Mouse (Mus musculus) midbrain, embryonic 13.5 days (tissue): ENCODE results near the gene Rptor. TPM values are rescaled to one million over a fixed set of nuclear protein-coding genes. Genes with fewer than 3 reads are reported as not detected.

Source experiments
- ATAC-seq: fragments of 200-750 bp; cut with Nextera tagmentation; 2 replicates; pipeline ENCODE4 v1.8.0; 2017; ENCODE audit warnings: mild to moderate bottlenecking, moderate TSS enrichment, moderate library complexity
- H3K27ac ChIP-seq: fragments of 300-500 bp; sonication (generic); 2 replicates; pipeline ENCODE4 v1.5.1; 2015; ENCODE audit warnings: inconsistent platforms, mild to moderate bottlenecking, moderate library complexity
- H3K27me3 ChIP-seq: fragments of 300-500 bp; sonication (generic); 2 replicates; pipeline ENCODE4 v1.6.1; 2015; ENCODE audit warnings: mild to moderate bottlenecking, inconsistent platforms
- H3K36me3 ChIP-seq: fragments of 300-500 bp; sonication (generic); 2 replicates; pipeline ENCODE4 v1.6.1; 2015; ENCODE audit warnings: mild to moderate bottlenecking, inconsistent platforms
- H3K4me1 ChIP-seq: fragments of 300-500 bp; sonication (generic); replicated peaks from 2 replicates; pipeline ENCODE4 v1.6.1; 2015; ENCODE audit warnings: inconsistent platforms
- H3K4me2 ChIP-seq: fragments of 300-500 bp; sonication (generic); replicated peaks from 2 replicates; pipeline ENCODE4 v1.6.1; 2015; ENCODE audit warnings: moderate library complexity, mild to moderate bottlenecking, inconsistent platforms
- H3K4me3 ChIP-seq: fragments of 300-500 bp; sonication (generic); replicated peaks from 2 replicates; pipeline ENCODE4 v1.5.1; 2015; ENCODE audit warnings: mild to moderate bottlenecking, inconsistent platforms
- H3K9ac ChIP-seq: fragments of 300-500 bp; sonication (generic); replicated peaks from 2 replicates; pipeline ENCODE4 v1.6.1; 2015; ENCODE audit warnings: mild to moderate bottlenecking, inconsistent platforms
- H3K9me3 ChIP-seq: fragments of 300-500 bp; sonication (generic); 2 replicates; pipeline ENCODE4 v1.6.1; 2016; ENCODE audit warnings: mild to moderate bottlenecking, inconsistent platforms
- WGBS: fragments of 180-500 bp; shearing (Covaris S2); methylation state at CpG from one replicate; pipeline ENCODE4 v1.1.7; 2015; 5-methylcytosine and 5-hydroxymethylcytosine counted together
- polyA plus RNA-seq: library from polyadenylated mRNA; unstranded; fragments of >200 nt; fragmentation: Nextera tagmentation; extraction: Ambion mirVana; gene quantifications from 2 replicates; pipeline ENCODE4 v1.2.1, GENCODE M21; 2015

Rptor gene
- polyA plus RNA-seq, 1 experiment from 2014 or later, result 11.7 TPM

- no peaks in the 10 kb centered on the region for H3K27me3 ChIP-seq
- no peak overlapping the region for H3K27ac ChIP-seq
- H3K36me3 ChIP-seq, result peaks cover 1% of the 10 kb centered on the region; the same call in 1 of the 2 replicates
- H3K4me3 ChIP-seq, result no peak overlapping the region
- H3K4me2 ChIP-seq, result no peak overlapping the region
- WGBS, result 86% methylated on average over 9 of the region's 9 CpGs
- H3K9me3 ChIP-seq, result no peaks in the 10 kb centered on the region
- H3K9ac ChIP-seq, result no peak overlapping the region
- no peak for ATAC-seq
- H3K4me1 ChIP-seq, result peaks cover 38% of the 10 kb centered on the region
Measured at GRCm38 (mm10) chr11:119762911-119763310, 160.2 kb downstream of the Rptor start.

GRCm38 (mm10) chr11:119766023-119766422 lies 163.3 kb downstream of the Rptor start:
- H3K4me1 ChIP-seq, result peaks cover 49% of the 10 kb centered on the region

GRCm38 (mm10) chr11:119766782-119767459 lies 164.2 kb downstream of the Rptor start:
- Histone ChIP-seq H3K36me3 (0 out of 2 replicates have a peak, but pooled peaks cover 6% of the 10 kb centered on the region), H3K4me1 (peaks cover 49% of the 10 kb centered on the region), H3K9me3 (no peaks in the 10 kb centered on the region), H3K9ac (no peak overlapping the region), H3K4me2 (no peak overlapping the region), H3K27me3 (no peaks in the 10 kb centered on the region), H3K4me3 (no peak overlapping the region), H3K27ac (peak overlapping the region; percentile 65)
- ATAC-seq, result peak; percentile 78
- WGBS, result 24% methylated on average over 5 of the region's 5 CpGs

More at GRCm38 (mm10) chr11:119766023-119766422, 163.3 kb downstream of the Rptor start:
- no peak overlapping the region for H3K4me2 ChIP-seq
- H3K9ac ChIP-seq, result no peak overlapping the region
- WGBS, result 87% methylated on average over 6 of the region's 6 CpGs
- no peaks in the 10 kb centered on the region for H3K36me3 ChIP-seq
- no peak overlapping the region for H3K4me3 ChIP-seq
- no peaks in the 10 kb centered on the region for H3K27me3 ChIP-seq
- no peaks in the 10 kb centered on the region for H3K9me3 ChIP-seq
- ATAC-seq, result peak; percentile 40; the same call in 1 of the 2 replicates
- H3K27ac ChIP-seq, result peak overlapping the region; percentile 65; the same call in 1 of the 2 replicates

GRCm38 (mm10) chr11:119767525-119767924 lies 164.8 kb downstream of the Rptor start:
- 55% methylated on average over 6 of the region's 6 CpGs for WGBS
- peaks cover 49% of the 10 kb centered on the region for H3K4me1 ChIP-seq
- 0 out of 2 replicates have a peak, but pooled peaks cover 6% of the 10 kb centered on the region for H3K36me3 ChIP-seq
- H3K4me2 ChIP-seq, result no peak overlapping the region
- no peaks in the 10 kb centered on the region for H3K27me3 ChIP-seq
- ATAC-seq, result 0 out of 2 replicates have a peak, but pooled peaks have one; percentile 28
- H3K9ac ChIP-seq, result no peak overlapping the region
- H3K9me3 ChIP-seq, result no peaks in the 10 kb centered on the region
- peak overlapping the region; percentile 65 for H3K27ac ChIP-seq
- no peak overlapping the region for H3K4me3 ChIP-seq

- H3K36me3 ChIP-seq, result 0 out of 2 replicates have a peak, but pooled peaks cover 6% of the 10 kb centered on the region
- H3K4me1 ChIP-seq, result peaks cover 49% of the 10 kb centered on the region
- ATAC-seq, result no peak
- no peaks in the 10 kb centered on the region for H3K9me3 ChIP-seq
- no peak overlapping the region for H3K4me3 ChIP-seq
- no peak overlapping the region for H3K4me2 ChIP-seq
- H3K27me3 ChIP-seq, result no peaks in the 10 kb centered on the region
- WGBS, result 93% methylated on average over 4 of the region's 4 CpGs
- no peak overlapping the region for H3K9ac ChIP-seq
- no peak overlapping the region for H3K27ac ChIP-seq
Measured at GRCm38 (mm10) chr11:119768511-119768910, 165.8 kb downstream of the Rptor start.

- Histone ChIP-seq H3K36me3 (0 out of 2 replicates have a peak, but pooled peaks cover 6% of the 10 kb centered on the region), H3K9ac (no peak overlapping the region), H3K4me1 (peaks cover 49% of the 10 kb centered on the region), H3K27ac (peak overlapping the region; percentile 26; the same call in 1 of the 2 replicates), H3K27me3 (no peaks in the 10 kb centered on the region), H3K4me3 (no peak overlapping the region), H3K9me3 (no peaks in the 10 kb centered on the region), H3K4me2 (no peak overlapping the region)
- 58% methylated on average over 4 of the region's 4 CpGs for WGBS
- ATAC-seq, result no peak; the same call in 1 of the 2 replicates
Measured at GRCm38 (mm10) chr11:119769666-119770065, 167.0 kb downstream of the Rptor start.

GRCm38 (mm10) chr11:119770985-119771384 lies 168.3 kb downstream of the Rptor start:
- Histone ChIP-seq H3K9ac (no peak overlapping the region), H3K9me3 (peaks cover 5% of the 10 kb centered on the region; the same call in 1 of the 2 replicates), H3K27me3 (no peaks in the 10 kb centered on the region), H3K4me3 (no peak overlapping the region), H3K36me3 (0 out of 2 replicates have a peak, but pooled peaks cover 6% of the 10 kb centered on the region), H3K4me1 (peaks cover 38% of the 10 kb centered on the region), H3K27ac (peak overlapping the region; percentile 26; the same call in 1 of the 2 replicates), H3K4me2 (no peak overlapping the region)
- no peak for ATAC-seq
- 91% methylated on average over 4 of the region's 4 CpGs for WGBS

GRCm38 (mm10) chr11:119772896-119773295 lies 170.2 kb downstream of the Rptor start:
- H3K4me3 ChIP-seq, result no peak overlapping the region
- H3K4me1 ChIP-seq, result peaks cover 18% of the 10 kb centered on the region
- no peak for ATAC-seq
- H3K9ac ChIP-seq, result no peak overlapping the region
- no peaks in the 10 kb centered on the region for H3K27me3 ChIP-seq
- peaks cover 7% of the 10 kb centered on the region; the same call in 1 of the 2 replicates for H3K9me3 ChIP-seq
- WGBS, result 91% methylated on average over 3 of the region's 3 CpGs
- H3K36me3 ChIP-seq, result 0 out of 2 replicates have a peak, but pooled peaks cover 6% of the 10 kb centered on the region
- H3K27ac ChIP-seq, result no peak overlapping the region
- H3K4me2 ChIP-seq, result no peak overlapping the region

GRCm38 (mm10) chr11:119775076-119775760 lies 172.5 kb downstream of the Rptor start:
- H3K4me1 ChIP-seq, result peaks cover 4% of the 10 kb centered on the region; the same call in 1 of the 2 replicates
- ATAC-seq, result no peak
- WGBS, result 64% methylated on average over 5 of the region's 5 CpGs

GRCm38 (mm10) chr11:119777236-119777635 lies 174.5 kb downstream of the Rptor start:
- H3K27ac ChIP-seq, result 0 out of 2 replicates have a peak overlapping the region, but pooled peaks have one; percentile 20
- WGBS, result 76% methylated on average over 3 of the region's 3 CpGs
- no peaks in the 10 kb centered on the region for H3K4me1 ChIP-seq

More at GRCm38 (mm10) chr11:119775076-119775760, 172.5 kb downstream of the Rptor start:
- H3K9me3 ChIP-seq, result peaks cover 7% of the 10 kb centered on the region; the same call in 1 of the 2 replicates
- H3K36me3 ChIP-seq, result 0 out of 2 replicates have a peak, but pooled peaks cover 6% of the 10 kb centered on the region
- no peak overlapping the region for H3K4me2 ChIP-seq
- no peak overlapping the region for H3K4me3 ChIP-seq
- H3K9ac ChIP-seq, result no peak overlapping the region
- no peak overlapping the region for H3K27ac ChIP-seq
- no peaks in the 10 kb centered on the region for H3K27me3 ChIP-seq

GRCm38 (mm10) chr11:119777872-119778271 lies 175.2 kb downstream of the Rptor start:
- Histone ChIP-seq H3K4me1 (no peaks in the 10 kb centered on the region), H3K4me3 (no peak overlapping the region), H3K36me3 (no peaks in the 10 kb centered on the region), H3K27ac (no peak overlapping the region), H3K4me2 (no peak overlapping the region), H3K9ac (no peak overlapping the region), H3K27me3 (no peaks in the 10 kb centered on the region), H3K9me3 (peaks cover 7% of the 10 kb centered on the region; the same call in 1 of the 2 replicates)
- WGBS, result 96% methylated on average over 1 of the region's 1 CpGs
- no peak for ATAC-seq

More at GRCm38 (mm10) chr11:119777236-119777635, 174.5 kb downstream of the Rptor start:
- Histone ChIP-seq H3K27me3 (no peaks in the 10 kb centered on the region), H3K9ac (no peak overlapping the region), H3K4me3 (no peak overlapping the region), H3K36me3 (no peaks in the 10 kb centered on the region), H3K9me3 (peaks cover 7% of the 10 kb centered on the region; the same call in 1 of the 2 replicates), H3K4me2 (no peak overlapping the region)
- ATAC-seq, result no peak
